Mouse (Mus musculus) stomach, embryonic 14.5 days (tissue): ENCODE data around the gene Emilin2. TPM values are rescaled to one million over a fixed set of nuclear protein-coding genes. Genes with fewer than 3 reads are reported as not detected.

Source experiments
- ATAC-seq: fragments of 200-750 bp; cut with Nextera tagmentation; 2 replicates; pipeline ENCODE4 v1.8.0; 2017; ENCODE audit warnings: low read depth, moderate TSS enrichment; ENCODE audit not compliant: insufficient number of reproducible peaks, insufficient read depth, low FRiP score
- H3K27ac ChIP-seq: fragments of 300-500 bp; sonication (generic); 2 replicates; pipeline ENCODE4 v1.5.1; 2014; ENCODE audit warnings: mild to moderate bottlenecking, low read length, moderate library complexity, mixed read lengths
- H3K27me3 ChIP-seq: fragments of 300-500 bp; sonication (generic); 2 replicates; pipeline ENCODE4 v1.6.1; 2014; ENCODE audit warnings: low read length, control low read depth, mixed read lengths; ENCODE audit not compliant: control insufficient read depth, insufficient read depth
- H3K36me3 ChIP-seq: fragments of 300-500 bp; sonication (generic); 2 replicates; pipeline ENCODE4 v1.6.1; 2014; ENCODE audit warnings: mild to moderate bottlenecking, control low read depth, low read length, moderate library complexity, mixed read lengths; ENCODE audit not compliant: control insufficient read depth, insufficient read depth
- H3K4me1 ChIP-seq: fragments of 300-500 bp; sonication (generic); 2 replicates; pipeline ENCODE4 v1.6.1; 2014; ENCODE audit warnings: low read length, control low read depth, mixed read lengths; ENCODE audit not compliant: control insufficient read depth, insufficient read depth
- H3K4me2 ChIP-seq: fragments of 300-500 bp; sonication (generic); replicated peaks from 2 replicates; pipeline ENCODE4 v1.6.1; 2014; ENCODE audit warnings: low read depth, low read length, control low read depth
- H3K4me3 ChIP-seq: fragments of 300-500 bp; sonication (generic); 2 replicates; pipeline ENCODE4 v1.5.1; 2014; ENCODE audit warnings: low read depth, low read length, control low read depth
- H3K9ac ChIP-seq: fragments of 300-500 bp; sonication (generic); replicated peaks from 2 replicates; pipeline ENCODE4 v1.6.1; 2014; ENCODE audit warnings: low read depth, mild to moderate bottlenecking, control low read depth, low read length, moderate library complexity, mixed read lengths
- H3K9me3 ChIP-seq: fragments of 300-500 bp; sonication (generic); 2 replicates; pipeline ENCODE4 v1.6.1; 2016; ENCODE audit warnings: low read depth, low read length, control low read depth; ENCODE audit not compliant: control insufficient read depth
- WGBS: fragments of 180-500 bp; shearing (Covaris S2); extraction: QIAGEN DNeasy Blood & Tissue Kit; methylation state at CpG from one replicate; pipeline ENCODE4 v1.1.7; 2014; 5-methylcytosine and 5-hydroxymethylcytosine counted together
- polyA plus RNA-seq: library from polyadenylated mRNA; unstranded; fragments of >200 nt; fragmentation: Nextera tagmentation; extraction: Ambion mirVana; gene quantifications from 2 replicates; pipeline ENCODE4 v1.2.1, GENCODE M21; 2014

Emilin2 gene
- polyA plus RNA-seq, 1 experiment from 2014 or later: 1.5 TPM

DNA sequence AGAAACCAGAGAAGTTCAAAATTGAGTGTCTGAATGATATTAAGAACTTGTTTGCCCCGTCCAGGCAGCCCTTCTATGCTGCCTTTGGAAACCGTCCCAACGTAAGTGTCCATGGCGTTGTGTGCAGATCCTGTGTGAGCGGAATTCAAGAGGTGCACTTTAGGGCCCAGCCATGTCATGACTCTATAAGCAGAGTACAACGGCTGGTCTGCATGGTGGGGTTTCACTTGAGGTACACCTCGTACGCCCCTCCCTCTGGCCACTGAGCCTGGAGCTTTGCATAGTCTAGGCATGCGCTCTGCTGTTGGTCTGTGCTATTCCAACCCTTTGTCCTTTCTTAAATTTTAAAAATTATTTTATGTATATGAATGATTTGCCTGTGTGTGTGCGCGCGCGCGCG lies 66.6 kb downstream of the Emilin2 start:
- no peaks in the 10 kb centered on the region for H3K27me3 ChIP-seq
- no peak overlapping the region for H3K4me2 ChIP-seq
- H3K4me3 ChIP-seq: no peak overlapping the region
- ATAC-seq: no peak
- no peaks in the 10 kb centered on the region for H3K9me3 ChIP-seq
- 96% methylated on average over 15 of the region's 15 CpGs for WGBS
- peaks cover 64% of the 10 kb centered on the region for H3K36me3 ChIP-seq
- no peak overlapping the region for H3K9ac ChIP-seq
- H3K4me1 ChIP-seq: no peaks in the 10 kb centered on the region
- no peak overlapping the region for H3K27ac ChIP-seq

DNA sequence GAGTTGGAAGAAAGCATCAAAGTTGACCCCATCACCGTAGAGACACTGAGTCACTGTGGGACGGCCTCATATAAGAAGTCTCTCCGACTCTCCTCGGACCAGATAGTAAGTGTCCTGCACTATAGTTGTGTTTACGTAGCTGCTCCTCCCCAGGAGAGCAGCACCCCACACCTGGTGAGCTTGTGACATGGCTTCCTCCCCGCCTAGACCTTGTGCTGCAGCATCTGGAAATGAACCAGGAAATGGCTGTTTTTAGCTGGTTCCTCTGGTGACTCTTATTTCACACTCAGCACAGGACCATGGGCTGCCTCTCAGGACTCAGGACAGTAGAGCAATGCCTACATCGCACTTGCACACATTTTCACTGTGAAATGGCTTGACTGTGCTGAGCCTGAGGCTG lies 69.1 kb downstream of the Emilin2 start:
- no peak for ATAC-seq
- peaks cover 57% of the 10 kb centered on the region for H3K36me3 ChIP-seq

DNA sequence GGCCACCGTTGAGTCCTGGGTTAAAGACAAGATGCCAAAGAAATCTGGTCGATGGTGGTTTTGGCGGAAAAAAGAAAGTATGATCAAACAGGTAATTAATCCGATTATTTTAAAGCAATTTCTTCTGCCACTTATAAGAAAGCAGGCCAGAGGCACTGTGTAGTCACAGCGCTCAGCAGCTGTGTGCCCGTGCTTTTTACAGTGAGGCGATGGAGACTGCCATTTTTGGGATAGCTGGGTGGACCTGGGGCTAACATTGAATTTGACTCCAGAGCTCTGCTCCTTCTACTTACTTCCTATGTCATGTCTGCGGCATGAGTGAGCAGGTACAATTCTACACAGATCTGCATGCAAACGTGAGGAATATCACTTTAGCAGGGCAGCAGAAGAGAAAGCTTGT lies 71.0 kb downstream of the Emilin2 start:
- no peak overlapping the region for H3K4me3 ChIP-seq
- no peaks in the 10 kb centered on the region for H3K4me1 ChIP-seq
- H3K36me3 ChIP-seq: peaks cover 44% of the 10 kb centered on the region
- WGBS: 93% methylated on average over 9 of the region's 9 CpGs
- H3K4me2 ChIP-seq: no peak overlapping the region
- H3K27me3 ChIP-seq: no peaks in the 10 kb centered on the region
- H3K9ac ChIP-seq: no peak overlapping the region
- no peaks in the 10 kb centered on the region for H3K9me3 ChIP-seq
- H3K27ac ChIP-seq: no peak overlapping the region
- ATAC-seq: no peak

More for the DNA sequence above, 69.1 kb downstream of the Emilin2 start:
- Histone ChIP-seq H3K27me3 (no peaks in the 10 kb centered on the region), H3K4me3 (no peak overlapping the region), H3K9me3 (no peaks in the 10 kb centered on the region), H3K27ac (no peak overlapping the region), H3K4me2 (no peak overlapping the region), H3K9ac (no peak overlapping the region), H3K4me1 (no peaks in the 10 kb centered on the region)
- WGBS: 94% methylated on average over 7 of the region's 7 CpGs

DNA sequence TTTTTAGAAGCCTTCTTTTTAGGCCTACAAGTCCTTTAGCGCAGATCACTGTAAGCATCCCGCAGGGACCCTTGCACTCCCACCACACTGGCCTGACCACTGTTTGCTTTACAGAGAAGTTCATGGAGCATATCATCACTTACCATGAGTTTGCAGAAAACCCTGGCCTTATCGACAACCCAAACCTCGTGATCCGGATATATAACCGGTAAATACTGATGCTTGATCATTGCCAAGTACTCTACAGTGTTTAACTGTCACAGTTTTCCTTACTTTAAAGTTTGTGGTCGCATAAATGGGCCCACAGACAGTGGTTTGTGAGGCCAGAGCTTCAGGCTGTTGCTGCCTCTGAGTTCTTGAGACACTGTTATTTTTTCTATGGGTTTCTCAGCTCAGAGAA lies 73.3 kb downstream of the Emilin2 start:
- no peak for ATAC-seq
- no peaks in the 10 kb centered on the region for H3K27me3 ChIP-seq
- H3K9ac ChIP-seq: no peak overlapping the region
- H3K36me3 ChIP-seq: peaks cover 38% of the 10 kb centered on the region
- H3K27ac ChIP-seq: no peak overlapping the region
- no peak overlapping the region for H3K4me2 ChIP-seq
- H3K9me3 ChIP-seq: no peaks in the 10 kb centered on the region
- WGBS: 94% methylated on average over 7 of the region's 7 CpGs
- no peaks in the 10 kb centered on the region for H3K4me1 ChIP-seq
- H3K4me3 ChIP-seq: no peak overlapping the region

DNA sequence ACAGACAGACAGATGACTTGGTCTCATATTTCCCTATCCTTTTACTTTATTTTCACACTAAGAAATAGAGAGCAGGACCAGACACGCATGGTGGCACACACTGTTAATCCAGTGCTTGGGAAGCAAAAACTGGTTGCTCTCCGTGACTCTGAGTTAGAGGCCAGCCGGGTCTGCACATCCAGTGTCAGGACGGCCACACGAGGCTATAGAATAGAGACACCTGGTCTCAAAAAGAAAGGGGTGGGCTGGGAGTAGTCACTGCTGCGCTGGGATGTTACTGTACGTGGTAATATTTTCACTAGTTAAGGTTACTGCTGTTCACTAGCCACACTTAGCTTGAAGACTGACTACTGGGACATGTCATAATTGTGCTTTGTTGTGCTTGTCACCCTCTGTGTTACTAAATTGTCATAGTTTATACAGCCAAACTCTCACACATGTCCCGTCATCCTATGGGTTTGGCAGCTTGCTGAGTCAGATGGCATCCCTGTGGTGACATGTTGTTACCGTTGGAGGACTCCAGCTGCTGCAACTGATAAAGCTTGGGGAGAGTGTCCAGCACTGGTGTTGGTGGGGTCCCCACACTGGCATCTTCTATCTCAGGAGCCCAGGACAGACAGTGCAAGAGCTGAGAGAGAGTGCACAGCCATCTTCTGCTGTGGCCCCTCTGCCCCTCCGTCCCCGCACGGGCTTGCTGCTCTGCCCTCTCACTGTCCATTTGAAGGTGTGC lies 76.4 kb downstream of the Emilin2 start:
- no peak overlapping the region for H3K9ac ChIP-seq
- 84% methylated on average over 12 of the region's 12 CpGs for WGBS
- no peak overlapping the region for H3K4me2 ChIP-seq
- no peaks in the 10 kb centered on the region for H3K9me3 ChIP-seq
- no peak overlapping the region for H3K27ac ChIP-seq
- no peaks in the 10 kb centered on the region for H3K4me1 ChIP-seq
- peak; percentile 81; the same call in 1 of the 2 replicates for ATAC-seq
- peaks cover 30% of the 10 kb centered on the region for H3K36me3 ChIP-seq
- no peaks in the 10 kb centered on the region for H3K27me3 ChIP-seq
- no peak overlapping the region for H3K4me3 ChIP-seq

DNA sequence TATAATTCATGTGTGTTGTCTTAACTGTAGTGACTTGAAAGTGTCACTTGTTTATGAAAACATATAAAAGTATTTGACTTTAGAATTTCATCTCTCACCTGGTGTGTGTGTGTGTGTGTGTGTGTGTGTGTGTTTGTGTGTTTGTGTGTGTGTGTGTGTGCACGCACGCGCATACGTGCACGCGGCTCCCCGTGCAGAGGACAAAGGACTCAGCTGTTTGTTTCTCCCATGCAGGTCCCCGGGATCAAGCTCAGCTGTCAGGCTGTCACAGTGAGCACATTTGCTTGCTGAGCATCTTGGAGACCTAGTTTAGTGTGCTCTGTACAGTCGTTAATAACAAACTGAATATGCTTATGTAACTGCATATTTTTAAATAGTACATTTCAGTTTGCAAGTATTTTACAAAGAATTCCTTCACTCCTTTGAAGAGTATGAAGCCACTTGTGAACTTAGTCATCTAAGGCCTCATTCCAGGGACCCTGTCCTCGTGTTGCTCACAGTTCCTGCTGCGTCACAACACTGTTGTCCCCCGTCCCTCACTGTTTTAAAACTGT lies 77.7 kb downstream of the Emilin2 start:
- no peak overlapping the region for H3K27ac ChIP-seq
- 92% methylated on average over 12 of the region's 12 CpGs for WGBS
- no peaks in the 10 kb centered on the region for H3K27me3 ChIP-seq
- no peak overlapping the region for H3K9ac ChIP-seq
- no peaks in the 10 kb centered on the region for H3K9me3 ChIP-seq
- ATAC-seq: no peak
- H3K36me3 ChIP-seq: peaks cover 27% of the 10 kb centered on the region
- H3K4me2 ChIP-seq: no peak overlapping the region
- H3K4me1 ChIP-seq: no peaks in the 10 kb centered on the region
- H3K4me3 ChIP-seq: no peak overlapping the region

- Histone ChIP-seq H3K36me3 (peaks cover 27% of the 10 kb centered on the region), H3K4me3 (no peak overlapping the region), H3K9ac (no peak overlapping the region), H3K4me1 (no peaks in the 10 kb centered on the region), H3K27ac (no peak overlapping the region), H3K4me2 (no peak overlapping the region), H3K27me3 (no peaks in the 10 kb centered on the region), H3K9me3 (no peaks in the 10 kb centered on the region)
- no peak for ATAC-seq
- WGBS: 93% methylated on average over 4 of the region's 4 CpGs
Observed at GRCm38 (mm10) chr17:71233210-71233609, 78.6 kb downstream of the Emilin2 start.

DNA sequence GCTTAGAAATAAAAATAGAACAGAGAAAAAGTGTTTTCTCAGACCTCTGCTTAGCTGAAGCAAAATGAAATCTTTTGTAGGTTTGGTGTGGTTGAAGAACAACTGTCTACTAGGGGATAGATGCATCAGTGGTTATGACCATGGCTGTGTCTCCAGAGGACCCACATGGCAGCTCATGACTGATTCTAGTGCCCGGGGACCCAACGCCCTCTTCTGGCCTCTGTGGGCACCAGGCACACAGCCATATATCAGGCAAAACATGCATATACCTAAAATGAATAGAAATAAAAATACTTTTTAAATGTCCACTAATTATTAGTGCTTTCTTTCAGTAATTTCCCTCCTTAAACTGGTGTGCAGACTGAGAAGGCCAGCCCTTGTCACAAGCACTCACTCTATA lies 79.8 kb downstream of the Emilin2 start:
- Histone ChIP-seq H3K4me2 (no peak overlapping the region), H3K36me3 (peaks cover 27% of the 10 kb centered on the region), H3K4me3 (no peak overlapping the region), H3K9ac (no peak overlapping the region), H3K27me3 (no peaks in the 10 kb centered on the region), H3K27ac (no peak overlapping the region), H3K4me1 (no peaks in the 10 kb centered on the region), H3K9me3 (no peaks in the 10 kb centered on the region)
- ATAC-seq: no peak
- 93% methylated on average over 2 of the region's 2 CpGs for WGBS
